Mouse (Mus musculus) stomach, postnatal 0 days (tissue): Measurements from ENCODE around the gene Parvb. TPM values are rescaled to one million over a fixed set of nuclear protein-coding genes. Genes with fewer than 3 reads are reported as not detected.

ENCODE experiments used
- ATAC-seq: fragments of 200-750 bp; cut with Nextera tagmentation; 2 replicates; pipeline ENCODE4 v1.8.0; 2017; ENCODE audit not compliant: low FRiP score, low TSS enrichment
- DNase-seq: peaks from one replicate; pipeline ENCODE4 v3.0.0-alpha.2; 2016; ENCODE audit warnings: low spot score
- H3K27ac ChIP-seq: fragments of 300-500 bp; sonication (generic); replicated peaks from 2 replicates; pipeline ENCODE4 v1.5.1; 2014; ENCODE audit warnings: mild to moderate bottlenecking, control low read depth
- H3K27me3 ChIP-seq: fragments of 300-500 bp; sonication (generic); 2 replicates; pipeline ENCODE4 v1.6.1; 2014; ENCODE audit warnings: low read length; ENCODE audit not compliant: control insufficient read depth, insufficient read depth
- H3K36me3 ChIP-seq: fragments of 300-500 bp; sonication (generic); 2 replicates; pipeline ENCODE4 v1.6.1; 2014; ENCODE audit warnings: low read length, mixed read lengths; ENCODE audit not compliant: control insufficient read depth, insufficient read depth
- H3K4me1 ChIP-seq: fragments of 300-500 bp; sonication (generic); replicated peaks from 2 replicates; pipeline ENCODE4 v1.6.1; 2014; ENCODE audit warnings: antibody characterized with exemption; ENCODE audit not compliant: control insufficient read depth, insufficient read depth
- H3K4me2 ChIP-seq: fragments of 300-500 bp; sonication (generic); replicated peaks from 2 replicates; pipeline ENCODE4 v1.6.1; 2014; ENCODE audit warnings: low read depth, mild to moderate bottlenecking, control low read depth, moderate library complexity
- H3K4me3 ChIP-seq: fragments of 300-500 bp; sonication (generic); 2 replicates; pipeline ENCODE4 v1.5.1; 2014; ENCODE audit warnings: low read depth, low read length, control low read depth
- H3K9ac ChIP-seq: fragments of 300-500 bp; sonication (generic); 2 replicates; pipeline ENCODE4 v1.6.1; 2014; ENCODE audit warnings: mild to moderate bottlenecking, low read length, control low read depth, mixed read lengths
- H3K9me3 ChIP-seq: fragments of 300-500 bp; sonication (generic); 2 replicates; pipeline ENCODE4 v1.6.1; 2016; ENCODE audit warnings: low read length; ENCODE audit not compliant: control insufficient read depth
- CTCF ChIP-seq: IDR thresholded peaks from 2 replicates; pipeline ENCODE4 v1.5.1; 2016; ENCODE audit warnings: antibody characterized with exemption, low read depth, mild to moderate bottlenecking, moderate library complexity
- EP300 ChIP-seq: optimal IDR thresholded peaks from 2 replicates; pipeline ENCODE3; 2016; ENCODE audit warnings: antibody characterized with exemption
- WGBS: fragments of 180-500 bp; shearing (Covaris S2); extraction: QIAGEN DNeasy Blood & Tissue Kit; methylation state at CpG from one replicate; pipeline ENCODE4 v1.1.7; 2014; 5-methylcytosine and 5-hydroxymethylcytosine counted together
- polyA plus RNA-seq: library from polyadenylated mRNA; unstranded; fragments of >200 nt; fragmentation: Nextera tagmentation; extraction: Ambion mirVana; gene quantifications from 2 replicates; pipeline ENCODE4 v1.2.1, GENCODE M21; 2015

Parvb gene
- polyA plus RNA-seq, 1 experiment from 2014 or later: 1.1 TPM

DNA sequence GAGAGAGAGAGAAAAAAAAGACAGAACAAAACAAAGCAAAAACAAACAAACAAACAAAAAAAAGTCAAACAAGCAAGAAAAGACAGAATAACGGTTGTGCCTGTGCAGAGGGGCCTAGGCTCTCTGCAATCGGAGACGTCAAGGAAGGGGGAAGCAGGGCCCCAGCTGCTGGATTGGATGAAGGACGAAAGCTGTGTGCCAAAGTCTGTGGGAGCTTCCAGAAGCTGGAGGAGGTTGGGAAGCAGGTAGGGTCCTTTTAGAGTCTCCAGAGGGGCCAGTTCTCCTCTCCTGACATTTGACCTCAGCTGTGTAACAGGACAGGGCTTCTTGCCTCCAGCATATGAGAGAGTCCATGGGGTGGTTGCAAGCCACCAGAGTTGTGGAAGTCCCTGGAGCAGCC is 44.2 kb downstream of the Parvb start:
- Histone ChIP-seq H3K4me2 (no peak overlapping the region), H3K27ac (no peak overlapping the region), H3K27me3 (no peaks in the 10 kb centered on the region), H3K36me3 (no peaks in the 10 kb centered on the region), H3K9ac (no peak overlapping the region), H3K9me3 (no peaks in the 10 kb centered on the region), H3K4me3 (no peak overlapping the region), H3K4me1 (no peaks in the 10 kb centered on the region)
- ATAC-seq (no peak), DNase-seq (no peak)
- 60% methylated on average over 4 of the region's 4 CpGs for WGBS
- no peak for TF ChIP-seq CTCF
- TF ChIP-seq EP300: no peak

GRCm38 (mm10) chr15:84278091-84278490 is 46.2 kb downstream of the Parvb start:
- TF ChIP-seq EP300 (no peak), CTCF (no peak)
- no peak for DNase-seq
- no peak overlapping the region for H3K4me3 ChIP-seq

GRCm38 (mm10) chr15:84278656-84279055 is 46.8 kb downstream of the Parvb start:
- Histone ChIP-seq H3K4me2 (no peak overlapping the region), H3K4me1 (no peaks in the 10 kb centered on the region), H3K4me3 (no peak overlapping the region), H3K9ac (no peak overlapping the region), H3K9me3 (no peaks in the 10 kb centered on the region), H3K27me3 (no peaks in the 10 kb centered on the region), H3K27ac (no peak overlapping the region), H3K36me3 (no peaks in the 10 kb centered on the region)
- TF ChIP-seq CTCF: no peak
- TF ChIP-seq EP300: no peak
- no peak for ATAC-seq
- WGBS: 57% methylated on average over 7 of the region's 7 CpGs
- DNase-seq: no peak

More at GRCm38 (mm10) chr15:84278091-84278490, 46.2 kb downstream of the Parvb start:
- Histone ChIP-seq H3K9ac (no peak overlapping the region), H3K27me3 (no peaks in the 10 kb centered on the region), H3K4me1 (no peaks in the 10 kb centered on the region), H3K4me2 (no peak overlapping the region), H3K36me3 (no peaks in the 10 kb centered on the region), H3K27ac (no peak overlapping the region), H3K9me3 (no peaks in the 10 kb centered on the region)
- no peak for ATAC-seq
- 71% methylated on average over 7 of the region's 7 CpGs for WGBS

- TF ChIP-seq EP300 (no peak), CTCF (no peak)
- Histone ChIP-seq H3K9me3 (no peaks in the 10 kb centered on the region), H3K36me3 (no peaks in the 10 kb centered on the region), H3K4me1 (no peaks in the 10 kb centered on the region), H3K9ac (no peak overlapping the region), H3K4me3 (no peak overlapping the region), H3K27ac (no peak overlapping the region), H3K27me3 (no peaks in the 10 kb centered on the region), H3K4me2 (no peak overlapping the region)
- WGBS: 72% methylated on average over 8 of the region's 8 CpGs
- ATAC-seq (no peak), DNase-seq (no peak)
These were observed 48.5 kb downstream of the Parvb start for GRCm38 (mm10) chr15:84280309-84280708.

GRCm38 (mm10) chr15:84280712-84281347 is 49.0 kb downstream of the Parvb start:
- H3K36me3 ChIP-seq: no peaks in the 10 kb centered on the region
- no peaks in the 10 kb centered on the region for H3K9me3 ChIP-seq
- TF ChIP-seq CTCF (no peak), EP300 (no peak)
- no peak for DNase-seq
- H3K27me3 ChIP-seq: no peaks in the 10 kb centered on the region
- no peak overlapping the region for H3K4me2 ChIP-seq
- no peaks in the 10 kb centered on the region for H3K4me1 ChIP-seq
- 78% methylated on average over 11 of the region's 11 CpGs for WGBS
- ATAC-seq: no peak
- H3K27ac ChIP-seq: no peak overlapping the region
- H3K9ac ChIP-seq: no peak overlapping the region
- H3K4me3 ChIP-seq: no peak overlapping the region

GRCm38 (mm10) chr15:84282206-84283085 is 50.6 kb downstream of the Parvb start:
- no peaks in the 10 kb centered on the region for H3K27me3 ChIP-seq
- ATAC-seq (no peak), DNase-seq (no peak)
- no peak overlapping the region for H3K27ac ChIP-seq
- TF ChIP-seq CTCF: no peak
- no peak for TF ChIP-seq EP300
- WGBS: 72% methylated on average over 20 of the region's 20 CpGs
- H3K4me2 ChIP-seq: no peak overlapping the region
- no peak overlapping the region for H3K4me3 ChIP-seq
- no peaks in the 10 kb centered on the region for H3K36me3 ChIP-seq
- no peak overlapping the region for H3K9ac ChIP-seq
- no peaks in the 10 kb centered on the region for H3K9me3 ChIP-seq
- H3K4me1 ChIP-seq: no peaks in the 10 kb centered on the region
